Mouse (Mus musculus) MN1 (cell line): ENCODE data around the gene Tmem102.

Experiments
- DNase-seq: peaks from one replicate; pipeline ENCODE4 v3.0.0-alpha.2; 2016; ENCODE audit warnings: low spot score

Gene Tmem102

DNA sequence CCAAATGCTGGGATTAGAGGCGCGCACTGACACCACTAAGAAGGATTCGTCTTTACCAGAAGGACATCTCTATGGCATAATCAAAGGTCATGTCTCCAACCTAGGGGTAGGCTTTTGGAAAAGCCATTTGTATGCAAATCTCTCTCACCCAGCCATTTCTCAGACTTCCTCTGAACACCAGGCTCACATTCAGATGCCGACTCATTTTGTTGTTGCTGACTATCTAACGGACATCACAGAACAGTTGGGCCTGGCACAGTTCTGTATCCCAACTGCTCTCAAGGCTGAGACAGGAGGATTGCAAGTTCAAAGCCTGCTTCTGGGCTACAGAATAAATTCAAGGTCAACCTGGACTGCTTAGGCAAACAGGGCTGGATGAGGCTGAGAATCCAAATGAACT is 18.1 kb downstream of the Tmem102 start:
- DNase-seq, result no peak

DNA sequence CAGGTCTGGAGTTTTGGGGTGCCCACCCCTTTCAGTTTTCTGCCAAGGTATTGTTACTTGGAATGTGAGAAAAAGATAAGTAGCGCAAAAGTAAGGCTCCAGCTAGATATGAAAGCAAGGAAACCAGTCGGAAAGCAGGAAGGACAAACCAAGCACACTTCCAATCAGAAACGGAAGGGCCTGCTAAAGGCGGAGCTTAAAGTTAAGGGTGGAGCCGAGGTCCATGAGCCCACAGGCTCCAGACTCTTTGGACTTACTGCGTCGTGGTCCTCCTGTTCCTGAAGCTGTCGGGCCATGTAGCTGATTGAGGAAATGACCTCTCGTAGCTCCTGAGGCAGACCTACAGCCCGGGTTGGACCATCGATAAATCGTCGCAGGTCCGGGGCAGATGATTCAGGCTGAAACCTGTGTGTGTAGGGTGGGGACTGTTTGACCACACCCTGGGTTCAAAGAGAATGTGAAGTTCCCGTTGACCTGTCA is 20.6 kb downstream of the Tmem102 start:
- DNase-seq, result no peak

DNA sequence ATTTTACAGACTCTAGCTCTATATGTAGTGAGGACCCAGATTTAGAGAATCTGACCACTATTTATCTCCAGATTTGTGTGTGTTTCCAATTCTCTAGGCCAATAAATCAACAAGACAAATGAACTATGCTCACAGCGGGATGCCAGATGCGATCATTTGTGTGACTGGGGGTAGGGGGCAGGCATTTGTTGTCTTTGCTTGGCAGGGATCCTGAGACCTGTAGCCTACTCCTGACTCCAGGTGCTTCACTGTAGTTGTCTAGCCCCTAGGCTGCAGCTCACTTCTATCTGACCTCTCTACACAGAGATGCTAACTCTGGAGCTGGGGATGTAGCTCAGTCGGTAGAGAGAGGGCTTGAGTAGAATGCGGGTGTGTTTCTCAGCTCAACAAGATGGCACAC is 23.6 kb downstream of the Tmem102 start:
- no peak for DNase-seq

DNA sequence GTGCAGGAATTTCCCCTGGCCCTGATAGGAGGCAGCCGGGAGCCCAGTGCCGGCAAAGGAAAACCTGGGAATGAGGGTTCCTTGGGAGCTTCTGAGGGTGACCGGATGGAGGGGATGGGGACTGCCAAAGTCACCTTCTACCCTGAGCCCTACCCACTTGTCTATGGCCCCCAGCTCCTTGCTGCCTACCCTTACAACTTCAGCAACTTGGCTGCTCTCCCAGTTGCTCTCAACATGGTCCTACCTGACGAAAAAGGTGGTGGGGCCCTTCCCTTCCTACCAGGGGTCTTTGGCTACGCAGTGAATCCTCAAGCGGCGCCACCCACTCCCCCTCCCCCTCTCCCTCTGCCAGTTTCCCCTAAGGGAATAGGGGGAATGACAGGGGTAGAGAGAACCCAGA is 26.4 kb downstream of the Tmem102 start:
- no peak for DNase-seq

DNA sequence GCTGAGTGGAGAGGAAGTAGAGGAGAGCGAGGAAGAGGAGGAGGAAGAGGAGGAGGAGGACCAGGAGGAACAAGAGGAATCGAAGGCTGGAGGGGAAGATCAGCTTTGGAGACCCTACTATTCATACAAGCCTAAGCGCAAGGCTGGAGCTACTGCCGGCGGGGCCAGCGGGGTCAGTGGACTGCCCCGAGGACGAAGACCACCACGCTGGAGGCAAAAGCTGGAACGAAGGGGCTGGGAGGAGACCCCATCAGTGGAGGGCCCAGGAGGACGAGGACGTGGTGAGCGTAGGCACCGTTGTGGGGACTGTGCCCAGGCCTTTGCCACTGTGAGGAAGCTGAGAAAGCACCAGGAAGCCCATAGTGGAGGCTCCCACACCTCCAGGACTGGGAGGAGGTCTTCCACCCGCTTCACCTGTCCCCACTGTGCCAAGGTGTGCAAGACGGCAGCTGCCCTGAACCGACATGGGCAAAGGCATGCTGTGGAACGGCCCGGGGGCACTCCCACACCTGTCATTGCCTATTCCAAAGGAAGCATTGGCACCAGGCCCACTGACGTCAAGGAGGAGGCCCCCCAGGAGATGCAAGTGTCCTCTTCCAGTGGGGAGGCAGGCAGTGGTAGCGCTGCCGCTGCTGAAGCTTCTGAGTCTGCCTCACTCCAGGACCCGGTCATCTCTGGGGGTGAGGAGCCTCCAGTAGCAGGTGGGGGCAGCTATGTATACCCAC is 27.0 kb downstream of the Tmem102 start:
- no peak for DNase-seq

DNA sequence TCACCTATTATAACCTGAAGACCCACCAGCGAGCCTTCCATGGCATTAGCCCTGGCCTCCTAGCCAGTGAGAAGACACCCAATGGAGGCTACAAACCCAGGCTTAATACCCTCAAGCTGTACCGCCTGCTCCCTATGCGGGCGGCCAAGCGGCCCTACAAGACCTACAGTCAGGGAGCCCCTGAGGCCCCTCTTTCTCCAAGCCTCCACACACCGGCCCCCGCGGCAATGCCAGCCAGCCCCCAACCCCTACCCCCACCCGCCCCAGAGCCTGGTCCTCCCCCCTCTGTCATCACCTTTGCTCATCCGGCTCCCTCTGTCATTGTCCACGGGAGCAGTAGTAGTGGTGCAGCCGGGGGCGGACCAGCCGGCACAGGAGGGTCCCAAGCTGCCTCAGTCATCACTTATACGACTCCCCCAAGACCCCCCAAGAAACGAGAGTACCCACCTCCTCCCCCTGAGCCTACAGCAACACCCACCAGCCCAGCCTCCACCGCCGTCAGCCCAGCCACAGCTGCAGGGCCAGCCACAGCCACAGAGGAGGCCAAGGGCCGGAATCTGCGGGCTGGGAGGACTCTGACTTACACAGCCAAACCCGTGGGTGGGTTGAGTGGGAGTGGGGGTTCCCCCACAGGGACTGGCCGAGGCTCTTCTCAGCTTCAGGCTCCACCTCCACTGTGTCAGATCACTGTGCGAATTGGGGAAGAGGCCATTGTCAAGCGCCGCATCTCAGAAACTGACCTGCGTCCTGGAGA is 27.7 kb downstream of the Tmem102 start:
- no peak for DNase-seq

DNA sequence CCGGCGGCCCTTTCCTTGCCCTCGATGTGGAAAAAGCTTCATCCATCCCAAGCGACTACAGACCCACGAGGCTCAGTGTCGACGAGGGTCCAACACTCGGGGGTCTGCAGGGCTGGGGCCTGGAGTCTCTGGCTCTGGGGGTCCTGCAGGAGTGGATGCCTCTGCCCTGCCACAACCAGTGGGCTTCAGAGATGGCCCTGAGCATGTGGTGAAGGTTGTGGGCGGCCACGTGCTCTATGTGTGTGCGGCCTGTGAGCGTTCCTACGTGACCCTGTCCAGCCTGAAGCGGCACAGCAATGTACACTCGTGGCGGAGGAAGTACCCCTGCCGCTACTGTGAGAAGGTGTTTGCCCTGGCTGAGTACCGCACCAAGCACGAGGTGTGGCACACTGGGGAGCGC is 28.9 kb downstream of the Tmem102 start:
- DNase-seq, result no peak

DNA sequence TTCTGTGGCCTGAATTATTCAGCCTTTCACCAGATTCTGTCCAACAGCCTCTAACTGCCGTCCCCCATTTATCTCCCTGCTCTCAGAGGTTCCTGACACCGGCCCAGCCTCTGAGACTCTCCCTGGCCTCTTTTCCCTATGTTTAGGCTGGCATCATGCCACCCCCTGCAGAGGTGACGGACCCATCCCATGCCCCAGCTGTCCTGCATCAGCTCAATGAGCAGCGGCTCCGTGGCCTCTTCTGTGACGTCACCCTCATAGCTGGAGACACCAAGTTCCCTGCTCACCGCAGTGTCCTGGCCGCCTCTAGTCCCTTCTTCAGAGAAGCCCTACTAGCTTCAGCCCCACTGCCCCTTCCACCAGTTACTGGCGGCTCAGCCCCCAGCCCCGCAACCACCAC is 29.7 kb downstream of the Tmem102 start:
- DNase-seq, result no peak

DNA sequence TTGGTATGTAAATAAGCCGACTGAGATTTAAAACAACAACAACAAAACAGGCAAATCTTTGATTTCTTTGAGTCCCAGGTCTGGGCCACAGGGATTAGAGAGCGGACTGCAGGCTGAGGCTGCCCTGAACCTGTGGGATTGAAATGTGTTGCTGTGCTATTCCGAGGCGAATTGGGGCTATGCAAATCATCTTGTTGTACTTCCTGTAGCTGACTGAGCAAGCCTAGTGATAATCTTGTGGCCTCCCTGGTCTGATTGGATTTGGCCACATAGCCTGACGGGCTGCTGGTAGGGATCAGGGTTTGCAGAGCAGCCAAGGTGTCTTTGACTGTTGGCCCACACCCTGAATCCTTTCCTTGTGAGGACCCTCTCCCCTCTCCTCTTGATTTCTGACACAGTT is 30.5 kb downstream of the Tmem102 start:
- no peak for DNase-seq

DNA sequence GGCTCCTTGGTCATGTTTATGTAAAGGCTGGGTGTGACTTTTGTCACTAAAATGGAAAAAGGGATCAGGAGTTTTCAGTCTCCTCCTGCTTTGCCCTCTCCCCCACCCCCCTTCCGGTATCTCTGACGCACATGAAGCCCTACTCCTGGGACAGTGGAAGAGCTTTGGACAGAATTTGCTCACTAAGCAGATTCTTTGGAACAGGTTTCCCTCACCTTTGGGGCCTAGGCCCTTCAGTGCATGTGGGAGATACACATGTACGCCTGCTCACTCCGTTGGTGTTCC is 37.9 kb downstream of the Tmem102 start:
- no peak for DNase-seq

DNA sequence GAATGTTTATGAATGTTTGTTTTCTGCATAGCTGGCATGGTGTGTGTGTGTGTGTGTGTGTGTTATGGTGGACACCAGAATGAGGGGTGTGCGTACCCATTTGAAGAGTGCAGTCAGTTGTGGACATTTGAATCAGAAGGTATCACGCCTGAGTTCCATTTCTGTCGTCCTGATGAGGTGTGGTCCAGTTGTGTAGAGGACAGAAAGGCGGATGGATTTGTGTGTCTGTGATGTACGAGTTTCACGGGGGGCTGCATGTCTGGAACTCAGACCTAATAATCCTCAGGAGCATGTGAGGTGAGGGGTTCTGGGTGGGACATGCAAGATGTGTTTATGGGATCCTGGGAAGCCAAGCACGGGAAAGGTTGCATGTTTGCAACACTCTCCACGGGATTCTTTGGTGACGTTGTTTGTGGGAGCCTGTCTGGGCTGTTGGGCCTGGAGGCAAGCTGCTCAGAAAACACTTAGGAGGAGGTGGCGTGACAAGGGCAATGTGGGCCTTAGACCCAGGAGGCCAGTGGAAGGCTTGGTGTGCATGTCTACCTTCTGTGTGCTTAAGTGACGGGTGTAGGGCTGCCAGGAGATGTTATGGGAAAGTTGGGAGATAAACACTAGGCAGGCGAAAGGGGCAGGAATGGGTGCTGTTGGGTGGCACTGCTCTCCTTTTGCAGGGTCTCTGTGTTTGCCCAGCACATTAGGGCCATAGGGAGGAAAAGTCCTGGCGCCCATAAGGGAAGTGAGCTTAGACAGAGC is 38.4 kb downstream of the Tmem102 start:
- DNase-seq, result no peak

DNA sequence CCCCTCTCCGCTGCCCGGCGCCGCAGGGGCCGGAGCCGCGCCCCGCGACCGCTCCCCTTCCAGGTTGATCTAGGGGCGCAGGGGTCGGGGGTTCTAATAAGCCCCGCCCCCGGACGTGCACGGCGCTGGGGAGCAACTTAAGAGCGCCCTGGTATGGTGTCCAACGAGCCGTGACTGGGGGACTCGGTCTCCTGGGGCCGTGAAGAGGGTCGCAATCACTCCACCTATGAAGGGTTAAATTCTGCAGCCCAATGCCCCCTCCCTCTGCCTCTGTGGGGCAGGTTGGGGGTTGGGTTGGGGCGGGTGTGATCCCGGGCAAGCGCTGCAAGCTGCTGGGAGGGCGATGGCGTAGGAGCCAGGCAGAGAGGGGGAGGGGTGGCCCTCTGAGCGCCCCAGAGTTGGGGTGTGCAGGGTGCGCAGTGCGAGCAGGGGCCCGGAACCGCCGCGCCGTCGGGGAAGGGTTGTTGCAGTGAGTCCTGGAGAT is 39.3 kb downstream of the Tmem102 start:
- DNase-seq, result peak; percentile 46

DNA sequence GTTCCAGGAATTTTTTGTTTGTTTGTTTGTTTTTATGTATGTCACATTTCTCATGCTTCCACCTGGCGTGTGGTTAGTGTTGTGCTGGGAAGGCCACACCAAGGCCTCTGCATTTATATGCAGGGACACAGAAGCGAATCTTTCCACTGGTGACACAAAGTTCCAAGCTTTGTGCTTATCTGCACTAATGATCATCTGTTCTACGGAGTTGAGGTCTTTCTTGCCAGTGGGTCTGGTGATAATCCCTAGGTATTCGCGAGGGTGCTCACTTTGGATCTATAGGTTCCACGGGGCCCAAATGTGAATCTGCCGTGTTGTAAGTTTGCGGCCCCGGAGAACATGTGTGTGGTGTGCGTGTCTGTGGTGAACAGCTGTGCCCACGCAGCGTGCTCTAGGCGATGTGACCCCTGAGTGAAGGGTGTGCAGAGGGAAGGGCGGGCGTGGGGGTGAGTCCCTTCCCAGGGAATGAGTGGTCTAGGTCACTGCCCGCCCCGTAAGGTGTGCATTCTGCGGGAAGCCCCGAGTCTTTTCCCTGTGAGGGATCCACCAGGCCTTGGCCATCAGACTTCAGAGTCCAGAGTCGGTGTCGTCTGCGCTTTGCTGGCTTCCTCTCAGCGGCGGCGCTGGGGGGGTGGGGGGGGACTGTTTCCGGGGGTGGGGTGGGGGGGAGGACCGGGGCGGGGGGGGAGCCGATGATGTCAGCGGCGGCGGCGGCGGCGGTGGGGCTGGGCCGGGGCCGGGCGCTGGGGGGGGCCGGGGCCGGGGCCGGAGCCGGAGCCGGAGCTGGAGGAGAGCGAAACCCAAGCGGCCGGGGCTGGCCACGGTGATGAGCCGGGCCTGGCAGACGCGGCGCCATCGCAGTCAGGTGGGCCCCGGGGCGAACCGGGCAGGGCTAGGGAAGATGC is 40.0 kb downstream of the Tmem102 start, which contains the start of gene Zbtb4:
TSS of gene Zbtb4 (plus strand) at position 692 of the 905 bp plus-strand sequence.
- peak; percentile 34 for DNase-seq

DNA sequence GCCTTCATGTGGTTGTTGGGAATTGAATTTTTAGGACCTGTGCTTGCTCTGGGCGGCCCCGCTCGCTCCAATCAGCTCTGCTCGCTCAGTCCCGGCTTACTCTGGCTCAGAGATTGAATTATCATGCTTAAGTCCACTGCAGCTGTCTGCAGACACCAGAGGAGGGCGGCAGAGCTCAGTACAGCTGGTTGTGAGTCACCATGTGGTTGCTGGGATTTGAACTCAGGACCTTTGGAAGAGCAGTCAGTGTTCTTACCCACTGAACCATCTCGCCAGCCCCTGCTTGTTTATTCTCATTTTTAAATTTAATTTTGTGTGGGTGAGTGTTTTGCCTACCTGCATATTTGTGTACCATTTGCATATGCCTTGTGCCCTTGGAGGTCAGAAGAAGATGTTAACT is 41.9 kb downstream of the Tmem102 start:
- no peak for DNase-seq

DNA sequence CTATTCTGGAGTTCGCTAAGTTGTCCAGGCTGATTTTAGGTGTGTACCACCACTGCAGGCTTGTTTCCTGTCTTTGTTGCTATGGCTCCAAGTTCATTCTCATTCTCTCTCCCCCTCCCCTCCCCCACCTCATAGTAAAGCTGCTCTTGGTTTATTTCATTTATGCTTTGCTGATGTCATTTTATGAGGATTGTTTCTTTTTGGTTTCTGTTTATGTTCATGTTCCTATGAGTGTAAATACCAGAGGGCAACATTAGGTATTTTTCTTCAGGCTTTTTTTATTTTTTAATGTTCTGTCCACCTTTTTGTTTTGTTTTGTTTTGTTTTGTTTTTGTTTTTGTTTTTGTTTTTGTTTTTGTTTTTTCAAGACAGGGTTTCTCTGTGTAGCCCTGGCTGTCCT is 43.6 kb downstream of the Tmem102 start, which contains the start of gene Slc35g3:
TSS of gene Slc35g3 (minus strand) at position 101 of the 400 bp plus-strand sequence.
- DNase-seq, result no peak

DNA sequence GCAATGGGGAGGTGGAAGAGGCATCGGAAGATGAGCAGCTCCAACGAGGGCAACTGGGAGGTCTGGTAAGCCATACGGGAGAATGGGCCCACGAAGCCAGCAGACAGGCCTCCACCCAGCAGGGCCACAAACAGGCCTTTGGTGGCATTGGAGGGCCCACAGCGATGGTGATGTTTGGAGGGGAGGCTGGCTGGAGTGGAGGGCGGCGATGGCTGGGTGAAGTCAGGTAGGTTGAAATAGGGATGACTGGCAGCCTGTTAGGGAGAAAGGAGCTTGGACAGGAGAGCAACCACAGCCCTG is 44.6 kb downstream of the Tmem102 start:
- DNase-seq, result no peak

DNA sequence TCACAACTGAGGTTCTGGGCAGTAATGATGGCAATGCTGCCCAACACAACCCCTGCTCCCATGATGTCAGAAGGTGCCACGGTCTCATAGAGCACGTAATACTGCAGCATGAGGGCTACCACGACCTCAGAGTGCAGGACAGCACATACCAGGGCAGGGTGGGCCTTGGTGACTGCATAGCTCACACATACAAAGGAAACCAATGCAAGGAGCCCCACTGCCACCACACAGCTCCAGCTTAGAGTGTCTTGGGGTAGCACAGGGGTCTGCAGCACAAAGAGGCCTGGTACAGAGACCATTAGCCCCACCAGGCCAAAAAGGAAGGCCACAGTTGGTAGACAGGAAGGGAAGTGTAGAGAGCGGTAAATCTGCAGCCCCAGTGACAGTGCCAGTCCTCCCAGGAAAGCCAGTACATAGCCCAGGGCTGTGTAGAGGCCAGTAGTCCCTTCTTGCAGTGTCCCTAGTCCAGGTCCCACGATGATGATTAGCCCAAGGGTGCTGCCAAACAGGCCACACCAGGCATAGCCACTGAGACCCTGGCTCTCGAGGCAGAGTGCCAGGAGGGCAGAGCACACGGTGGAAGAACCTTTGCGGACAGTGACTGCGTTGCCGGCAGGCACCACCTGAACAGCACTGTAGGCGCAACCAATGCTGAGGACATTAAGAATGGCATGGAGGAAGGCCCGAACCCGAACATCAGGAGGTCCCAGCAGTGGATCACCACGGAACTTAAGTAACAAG is 45.1 kb downstream of the Tmem102 start:
- DNase-seq, result peak; percentile 22

DNA sequence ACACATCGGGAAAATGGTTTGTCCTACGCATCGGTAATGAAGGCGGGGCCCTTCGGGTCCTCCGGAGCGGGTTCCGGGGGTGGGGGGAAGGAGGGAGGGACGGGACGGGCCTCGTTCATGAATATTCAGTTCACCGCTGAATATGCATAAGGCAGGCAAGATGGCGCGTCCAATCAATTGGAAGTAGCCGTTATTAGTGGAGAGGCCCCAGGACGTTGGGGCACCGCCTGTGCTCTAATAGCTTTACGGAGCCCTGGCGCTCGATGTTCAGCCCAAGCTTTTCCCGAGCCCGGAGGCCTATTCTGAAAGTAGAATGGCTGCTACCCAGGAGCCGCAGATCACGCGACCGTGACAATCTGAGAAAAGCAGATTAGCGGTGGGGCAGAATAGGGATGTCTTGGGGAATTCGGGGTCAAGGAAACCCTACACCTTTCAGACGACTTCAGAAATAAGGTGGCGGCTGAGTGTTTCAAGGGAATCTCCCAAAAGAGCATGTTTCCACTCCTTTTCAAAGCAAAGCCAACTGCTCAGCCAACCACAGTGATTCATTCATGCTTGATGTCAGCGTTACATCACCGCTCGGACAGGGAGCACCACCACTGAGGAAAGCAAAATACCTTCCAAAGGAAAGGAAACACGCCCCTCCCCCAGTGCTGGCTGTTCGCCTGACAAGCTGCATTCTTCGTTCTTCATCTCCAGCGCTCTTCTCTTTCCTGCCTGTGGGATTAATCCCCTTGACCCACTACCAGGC is 46.3 kb downstream of the Tmem102 start:
- DNase-seq, result peak; percentile 89

DNA sequence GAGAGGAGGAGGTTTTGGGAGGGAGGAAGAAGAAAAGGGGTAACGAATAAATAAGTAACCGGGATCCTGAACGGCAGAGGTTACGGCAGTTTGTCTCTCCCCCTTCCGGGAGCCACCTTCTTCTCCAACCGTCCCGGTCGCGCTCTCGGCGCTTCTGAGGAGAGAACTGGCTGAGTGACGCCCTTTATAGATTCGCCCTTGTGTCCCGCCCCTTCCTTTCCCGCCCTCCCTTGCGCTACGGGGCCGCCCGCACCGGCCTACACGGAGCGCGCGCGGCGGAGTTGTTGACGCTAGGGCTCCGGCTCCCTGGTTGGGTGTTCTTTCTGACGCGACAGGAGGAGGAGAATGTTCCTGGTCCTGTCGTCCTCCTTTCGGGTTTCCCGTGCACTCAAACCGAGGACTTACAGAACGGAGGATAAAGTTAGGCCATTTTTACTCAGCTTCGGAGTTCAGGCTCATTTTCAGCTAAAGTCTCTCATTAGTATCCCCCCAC is 46.9 kb downstream of the Tmem102 start, which contains the start of gene Polr2a:
TSS of gene Polr2a (minus strand) at position 160 of the 493 bp plus-strand sequence.
- DNase-seq, result peak; percentile 97

DNA sequence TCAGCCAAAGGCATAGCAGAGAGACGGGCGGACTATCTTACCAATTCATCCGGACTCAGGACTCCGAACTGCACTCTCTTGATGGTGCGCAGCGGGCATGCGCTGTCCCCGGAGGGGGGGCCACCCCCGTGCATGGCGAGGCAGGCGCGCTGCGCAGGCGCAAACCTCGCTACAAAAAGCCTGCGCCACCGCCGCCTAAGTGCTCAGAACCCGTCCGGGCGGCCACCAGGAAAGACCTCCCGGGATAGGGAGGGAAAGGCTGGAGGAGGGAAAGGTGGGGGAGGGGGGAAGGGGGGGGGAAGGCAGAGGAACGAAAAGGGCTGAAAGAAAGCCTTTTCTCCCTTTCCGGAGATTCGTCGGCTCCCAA is 47.4 kb downstream of the Tmem102 start:
- DNase-seq, result peak; percentile 93
